Mouse (Mus musculus): Measurements from ENCODE around the gene Abhd11. TPM values are rescaled to one million over a fixed set of nuclear protein-coding genes. Genes with fewer than 3 reads are reported as not detected.
A peak's percentile ranks its signal among the peaks of the same experiment; 100 is the strongest.

The Abhd11 gene
- total and polyA plus RNA-seq, 2 experiments from 2014 or later = 46.3 to 86.7 TPM

- H3K9ac ChIP-seq = 0 out of 2 replicates have a peak overlapping the region, but pooled peaks have one; percentile 69
- peak overlapping the region; percentile 89 for H3K4me2 ChIP-seq (ENCODE audit: low read depth)
- ATAC-seq = no peak
- no peaks in the 10 kb centered on the region for H3K27me3 ChIP-seq (ENCODE audit: insufficient read depth, low read length)
- H3K27ac ChIP-seq (ENCODE audit: low read depth, low read length) = no peak overlapping the region
- WGBS = 70% methylated on average over 11 of the region's 11 CpGs
- H3K36me3 ChIP-seq (ENCODE audit: insufficient read depth) = no peaks in the 10 kb centered on the region
- H3K4me3 ChIP-seq (ENCODE audit: low read depth, low read length) = peak overlapping the region; percentile 88; the same call in 1 of the 2 replicates
- H3K4me1 ChIP-seq (ENCODE audit: insufficient read depth) = peaks cover 11% of the 10 kb centered on the region; the same call in 1 of the 2 replicates
- no peak for DNase-seq
- TF ChIP-seq CTCF (IDR thresholded peaks at IDR 0.05; ENCODE audit: low read depth) = no peak
- H3K9me3 ChIP-seq (ENCODE audit: low read length) = no peaks in the 10 kb centered on the region
These were observed 15.8 kb downstream of the Abhd11 start for GRCm38 (mm10) chr5:135024665-135025224.

- no peak overlapping the region for H3K27ac ChIP-seq (ENCODE audit: low read depth, low read length)
- no peak overlapping the region for H3K4me3 ChIP-seq (ENCODE audit: low read depth, low read length)
- H3K9ac ChIP-seq = 0 out of 2 replicates have a peak overlapping the region, but pooled peaks have one; percentile 4
- peaks cover 11% of the 10 kb centered on the region; the same call in 1 of the 2 replicates for H3K4me1 ChIP-seq (ENCODE audit: insufficient read depth)
- 34% methylated on average over 7 of the region's 7 CpGs for WGBS
- no peak for DNase-seq
- H3K9me3 ChIP-seq (ENCODE audit: low read length) = no peaks in the 10 kb centered on the region
- no peak for ATAC-seq
- H3K36me3 ChIP-seq (ENCODE audit: insufficient read depth) = no peaks in the 10 kb centered on the region
- TF ChIP-seq CTCF (IDR thresholded peaks at IDR 0.05; ENCODE audit: low read depth) = no peak
- no peaks in the 10 kb centered on the region for H3K27me3 ChIP-seq (ENCODE audit: insufficient read depth, low read length)
- no peak overlapping the region; the same call in 1 of the 2 replicates for H3K4me2 ChIP-seq (ENCODE audit: low read depth)
These were observed 16.9 kb downstream of the Abhd11 start for GRCm38 (mm10) chr5:135025899-135026298.

DNA sequence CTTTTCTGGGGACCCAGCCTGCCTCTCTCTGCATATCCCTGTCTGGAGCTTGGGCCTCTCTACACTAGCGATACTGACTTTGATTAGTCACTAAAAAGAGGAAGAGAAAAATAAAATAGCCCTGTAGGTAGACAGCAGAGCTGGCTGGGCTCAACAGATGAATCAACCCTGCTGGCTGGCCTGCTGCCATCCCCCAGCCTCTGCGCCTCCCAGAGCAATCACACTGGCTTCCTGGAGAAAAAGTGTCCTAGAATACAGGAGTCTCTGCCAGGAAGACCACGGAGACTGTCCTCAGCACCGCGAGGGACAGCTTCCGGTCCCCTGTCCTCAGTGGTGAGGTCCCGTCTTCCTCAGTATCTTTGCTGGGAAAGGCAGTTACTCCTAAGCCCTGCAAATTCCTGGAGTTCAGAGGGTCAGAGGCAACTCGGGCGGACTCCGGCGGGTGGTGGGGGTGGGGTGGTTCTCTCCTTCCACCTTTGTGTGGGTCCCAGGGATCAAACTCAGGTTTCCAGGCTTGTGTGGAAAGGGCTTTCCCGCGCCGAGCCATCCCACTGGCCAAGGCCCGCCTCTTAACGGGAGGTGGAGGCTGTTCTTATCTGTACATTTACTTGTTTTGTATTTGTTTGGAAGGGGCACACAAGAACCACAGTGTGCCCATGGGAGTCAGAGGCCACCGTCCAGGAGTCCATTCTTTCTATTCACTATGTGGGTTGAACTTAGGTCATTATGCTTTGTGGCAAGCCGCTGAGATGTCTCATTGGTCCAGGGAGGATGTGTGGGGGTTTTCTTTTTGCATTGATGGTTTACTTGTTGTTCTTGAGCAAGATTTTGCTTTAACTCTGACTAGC, 20.3 kb downstream of the Abhd11 start:
- no peaks in the 10 kb centered on the region for H3K9me3 ChIP-seq (ENCODE audit: low read length)
- H3K4me2 ChIP-seq (ENCODE audit: low read depth) = no peak overlapping the region
- no peak overlapping the region for H3K9ac ChIP-seq
- no peak for TF ChIP-seq CTCF (IDR thresholded peaks at IDR 0.05; ENCODE audit: low read depth)
- DNase-seq (no peak), ATAC-seq (no peak)
- H3K4me3 ChIP-seq (ENCODE audit: low read depth, low read length) = no peak overlapping the region
- no peak overlapping the region for H3K27ac ChIP-seq (ENCODE audit: low read depth, low read length)
- 50% methylated on average over 18 of the region's 18 CpGs for WGBS
- no peaks in the 10 kb centered on the region for H3K27me3 ChIP-seq (ENCODE audit: insufficient read depth, low read length)
- H3K4me1 ChIP-seq (ENCODE audit: insufficient read depth) = peaks cover 6% of the 10 kb centered on the region; the same call in 1 of the 2 replicates
- H3K36me3 ChIP-seq (ENCODE audit: insufficient read depth) = no peaks in the 10 kb centered on the region

DNA sequence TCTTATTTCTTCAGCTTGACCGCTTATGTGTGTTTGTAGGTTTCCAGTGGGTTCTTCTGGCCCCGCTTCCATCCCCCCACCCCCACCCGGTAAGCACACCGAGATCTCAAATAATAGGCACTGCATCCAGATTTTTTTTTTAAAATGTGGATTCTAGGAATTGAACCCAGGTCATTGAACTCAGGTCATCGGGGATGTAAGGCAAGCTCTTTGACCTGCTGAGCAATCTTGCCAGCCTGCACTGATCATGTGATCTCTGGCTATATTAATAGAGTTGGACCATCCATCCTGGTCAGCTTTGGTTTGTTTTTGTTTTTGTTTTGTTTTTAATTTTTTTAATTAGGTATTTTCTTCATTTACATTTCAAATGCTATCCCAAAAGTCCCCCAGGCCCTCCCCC, 23.6 kb downstream of the Abhd11 start:
- WGBS = 89% methylated on average over 5 of the region's 5 CpGs
- Histone ChIP-seq H3K36me3 (ENCODE audit: insufficient read depth) (peaks cover 4% of the 10 kb centered on the region; the same call in 1 of the 2 replicates), H3K9me3 (ENCODE audit: low read length) (no peaks in the 10 kb centered on the region), H3K4me1 (ENCODE audit: insufficient read depth) (0 out of 2 replicates have a peak, but pooled peaks cover 5% of the 10 kb centered on the region), H3K4me3 (ENCODE audit: low read depth, low read length) (no peak overlapping the region), H3K4me2 (ENCODE audit: low read depth) (no peak overlapping the region), H3K9ac (no peak overlapping the region), H3K27ac (ENCODE audit: low read depth, low read length) (no peak overlapping the region), H3K27me3 (ENCODE audit: insufficient read depth, low read length) (no peaks in the 10 kb centered on the region)
- no peak for ATAC-seq
- DNase-seq = no peak
- no peak for TF ChIP-seq CTCF (IDR thresholded peaks at IDR 0.05; ENCODE audit: low read depth)

- ATAC-seq (no peak), DNase-seq (no peak)
- H3K4me2 ChIP-seq (ENCODE audit: low read depth) = no peak overlapping the region
- no peaks in the 10 kb centered on the region for H3K9me3 ChIP-seq (ENCODE audit: low read length)
- 96% methylated on average over 2 of the region's 2 CpGs for WGBS
- TF ChIP-seq CTCF (IDR thresholded peaks at IDR 0.05; ENCODE audit: low read depth) = peak; percentile 27; the same call in 1 of the 2 replicates
- no peaks in the 10 kb centered on the region for H3K27me3 ChIP-seq (ENCODE audit: insufficient read depth, low read length)
- H3K4me3 ChIP-seq (ENCODE audit: low read depth, low read length) = no peak overlapping the region
- no peak overlapping the region for H3K9ac ChIP-seq
- no peaks in the 10 kb centered on the region for H3K4me1 ChIP-seq (ENCODE audit: insufficient read depth)
- H3K36me3 ChIP-seq (ENCODE audit: insufficient read depth) = peaks cover 15% of the 10 kb centered on the region
- H3K27ac ChIP-seq (ENCODE audit: low read depth, low read length) = no peak overlapping the region
These were observed 25.6 kb downstream of the Abhd11 start for GRCm38 (mm10) chr5:135034593-135034992.

- Histone ChIP-seq H3K9ac (no peak overlapping the region), H3K27me3 (ENCODE audit: insufficient read depth, low read length) (no peaks in the 10 kb centered on the region), H3K4me2 (ENCODE audit: low read depth) (no peak overlapping the region), H3K27ac (ENCODE audit: low read depth, low read length) (no peak overlapping the region), H3K36me3 (ENCODE audit: insufficient read depth) (peaks cover 15% of the 10 kb centered on the region), H3K4me1 (ENCODE audit: insufficient read depth) (no peaks in the 10 kb centered on the region), H3K4me3 (ENCODE audit: low read depth, low read length) (no peak overlapping the region), H3K9me3 (ENCODE audit: low read length) (no peaks in the 10 kb centered on the region)
- ATAC-seq (no peak), DNase-seq (no peak)
- WGBS = 71% methylated on average over 18 of the region's 18 CpGs
- no peak for TF ChIP-seq CTCF (IDR thresholded peaks at IDR 0.05; ENCODE audit: low read depth)
These were observed 26.8 kb downstream of the Abhd11 start for GRCm38 (mm10) chr5:135035608-135036359.

All from forebrain, postnatal 0 days (tissue).